Mouse (Mus musculus) liver, embryonic 11.5 days (tissue): ENCODE results near the gene Zzz3. TPM values are rescaled to one million over a fixed set of nuclear protein-coding genes. Genes with fewer than 3 reads are reported as not detected.

Experiments used
- ATAC-seq: fragments of 200-750 bp; cut with Nextera tagmentation; replicated peaks from 2 replicates; pipeline ENCODE4 v1.8.0; 2017; ENCODE audit warnings: moderate number of reproducible peaks, mild to moderate bottlenecking, moderate TSS enrichment, moderate library complexity; ENCODE audit not compliant: low FRiP score
- DNase-seq: peaks from one replicate; pipeline ENCODE4 v3.0.0-alpha.2; 2017; ENCODE audit warnings: low spot score
- H3K27ac ChIP-seq: fragments of 300-500 bp; sonication (generic); 2 replicates; pipeline ENCODE4 v1.5.1; 2014; ENCODE audit warnings: mild to moderate bottlenecking, low read depth, low read length, control low read depth
- H3K27me3 ChIP-seq: fragments of 300-500 bp; sonication (generic); replicated peaks from 2 replicates; pipeline ENCODE4 v1.6.1; 2014; ENCODE audit warnings: low read length, mixed read lengths; ENCODE audit not compliant: control insufficient read depth, insufficient read depth
- H3K36me3 ChIP-seq: fragments of 300-500 bp; sonication (generic); 2 replicates; pipeline ENCODE4 v1.6.1; 2014; ENCODE audit warnings: mild to moderate bottlenecking, low read length, moderate library complexity, mixed read lengths; ENCODE audit not compliant: control insufficient read depth, insufficient read depth
- H3K4me1 ChIP-seq: fragments of 300-500 bp; sonication (generic); replicated peaks from 2 replicates; pipeline ENCODE4 v1.6.1; 2014; ENCODE audit warnings: low read length, mixed read lengths; ENCODE audit not compliant: control insufficient read depth, insufficient read depth
- H3K4me2 ChIP-seq: fragments of 300-500 bp; sonication (generic); 2 replicates; pipeline ENCODE4 v1.6.1; 2014; ENCODE audit warnings: mild to moderate bottlenecking, control low read depth, moderate library complexity
- H3K4me3 ChIP-seq: fragments of 300-500 bp; sonication (generic); 2 replicates; pipeline ENCODE4 v1.5.1; 2014; ENCODE audit warnings: low read depth, low read length, control low read depth
- H3K9ac ChIP-seq: fragments of 300-500 bp; sonication (generic); 2 replicates; pipeline ENCODE4 v1.6.1; 2014; ENCODE audit warnings: low read depth, low read length, control low read depth
- H3K9me3 ChIP-seq: fragments of 300-500 bp; sonication (generic); 2 replicates; pipeline ENCODE4 v1.6.1; 2016; ENCODE audit warnings: low read length, inconsistent platforms, mixed read lengths; ENCODE audit not compliant: control insufficient read depth
- WGBS: fragments of 180-500 bp; shearing (Covaris S2); extraction: QIAGEN DNeasy Blood & Tissue Kit; methylation state at CpG from one replicate; pipeline ENCODE4 v1.1.7; 2014; 5-methylcytosine and 5-hydroxymethylcytosine counted together
- polyA plus RNA-seq: library from polyadenylated mRNA; unstranded; fragments of >200 nt; fragmentation: Nextera tagmentation; extraction: Ambion mirVana; gene quantifications from 2 replicates; pipeline ENCODE4 v1.2.1, GENCODE M21; 2014

The Zzz3 gene
- polyA plus RNA-seq, 1 experiment from 2014 or later = 45.7 TPM

GRCm38 (mm10) chr3:152474582-152475277, 79.5 kb downstream of the Zzz3 start:
- Histone ChIP-seq H3K4me2 (no peak overlapping the region), H3K4me3 (no peak overlapping the region), H3K36me3 (no peaks in the 10 kb centered on the region), H3K27me3 (no peaks in the 10 kb centered on the region), H3K4me1 (peaks cover 9% of the 10 kb centered on the region; the same call in 1 of the 2 replicates), H3K27ac (no peak overlapping the region), H3K9me3 (no peaks in the 10 kb centered on the region), H3K9ac (no peak overlapping the region)
- DNase-seq = peak; percentile 51
- no peak for ATAC-seq
- whole genome bisulfite sequencing = 57% methylated on average over 15 of the region's 15 CpGs

GRCm38 (mm10) chr3:152475278-152475669, 80.0 kb downstream of the Zzz3 start:
- Histone ChIP-seq H3K4me1 (peaks cover 9% of the 10 kb centered on the region; the same call in 1 of the 2 replicates), H3K9ac (no peak overlapping the region), H3K9me3 (no peaks in the 10 kb centered on the region), H3K4me2 (no peak overlapping the region), H3K27ac (no peak overlapping the region), H3K36me3 (no peaks in the 10 kb centered on the region), H3K27me3 (no peaks in the 10 kb centered on the region), H3K4me3 (no peak overlapping the region)
- WGBS = 88% methylated on average over 1 of the region's 1 CpGs
- DNase-seq (no peak), ATAC-seq (no peak)

- no peak for ATAC-seq
These were observed 80.6 kb downstream of the Zzz3 start for GRCm38 (mm10) chr3:152475894-152476293.

GRCm38 (mm10) chr3:152477796-152478527, 82.7 kb downstream of the Zzz3 start:
- H3K4me2 ChIP-seq = peak overlapping the region; percentile 93
- H3K27ac ChIP-seq = peak overlapping the region; percentile 20
- H3K4me3 ChIP-seq = peak overlapping the region; percentile 49
- H3K36me3 ChIP-seq = no peaks in the 10 kb centered on the region
- 3% methylated on average over 23 of the region's 23 CpGs for WGBS
- no peaks in the 10 kb centered on the region for H3K9me3 ChIP-seq
- peaks cover 9% of the 10 kb centered on the region; the same call in 1 of the 2 replicates for H3K4me1 ChIP-seq
- peak; percentile 80 for ATAC-seq
- no peaks in the 10 kb centered on the region for H3K27me3 ChIP-seq
- DNase-seq = peak; percentile 80
- H3K9ac ChIP-seq = peak overlapping the region; percentile 54

More at GRCm38 (mm10) chr3:152475894-152476293, 80.6 kb downstream of the Zzz3 start:
- no peak overlapping the region for H3K27ac ChIP-seq
- H3K9ac ChIP-seq = no peak overlapping the region
- WGBS = 85% methylated on average over 3 of the region's 3 CpGs
- H3K4me1 ChIP-seq = peaks cover 9% of the 10 kb centered on the region; the same call in 1 of the 2 replicates
- no peak overlapping the region for H3K4me2 ChIP-seq
- no peaks in the 10 kb centered on the region for H3K9me3 ChIP-seq
- no peak overlapping the region for H3K4me3 ChIP-seq
- DNase-seq = no peak
- H3K36me3 ChIP-seq = no peaks in the 10 kb centered on the region
- no peaks in the 10 kb centered on the region for H3K27me3 ChIP-seq

- H3K4me2 ChIP-seq = peak overlapping the region; percentile 93
- ATAC-seq (peak; percentile 82), DNase-seq (peak; percentile 62)
- H3K36me3 ChIP-seq = no peaks in the 10 kb centered on the region
- H3K4me1 ChIP-seq = peaks cover 9% of the 10 kb centered on the region; the same call in 1 of the 2 replicates
- no peaks in the 10 kb centered on the region for H3K27me3 ChIP-seq
- peak overlapping the region; percentile 49 for H3K4me3 ChIP-seq
- WGBS = 2% methylated on average over 13 of the region's 16 CpGs
- H3K9me3 ChIP-seq = no peaks in the 10 kb centered on the region
- peak overlapping the region; percentile 54 for H3K9ac ChIP-seq
- H3K27ac ChIP-seq = peak overlapping the region; percentile 20
These were observed 83.5 kb downstream of the Zzz3 start for GRCm38 (mm10) chr3:152478599-152479435.

GRCm38 (mm10) chr3:152480336-152480735, 85.1 kb downstream of the Zzz3 start:
- Histone ChIP-seq H3K27ac (no peak overlapping the region), H3K4me1 (peaks cover 6% of the 10 kb centered on the region; the same call in 1 of the 2 replicates), H3K36me3 (no peaks in the 10 kb centered on the region), H3K4me3 (no peak overlapping the region), H3K9me3 (no peaks in the 10 kb centered on the region), H3K4me2 (no peak overlapping the region), H3K27me3 (no peaks in the 10 kb centered on the region), H3K9ac (no peak overlapping the region)
- no peak for ATAC-seq
- 85% methylated on average over 6 of the region's 6 CpGs for WGBS
- no peak for DNase-seq

- DNase-seq (no peak), ATAC-seq (no peak)
- H3K4me3 ChIP-seq = no peak overlapping the region
- no peak overlapping the region for H3K9ac ChIP-seq
- H3K4me2 ChIP-seq = no peak overlapping the region
- H3K27ac ChIP-seq = no peak overlapping the region
- no peaks in the 10 kb centered on the region for H3K9me3 ChIP-seq
- H3K36me3 ChIP-seq = no peaks in the 10 kb centered on the region
- peaks cover 6% of the 10 kb centered on the region; the same call in 1 of the 2 replicates for H3K4me1 ChIP-seq
- WGBS = 81% methylated on average over 8 of the region's 8 CpGs
- no peaks in the 10 kb centered on the region for H3K27me3 ChIP-seq
These were observed 86.9 kb downstream of the Zzz3 start for GRCm38 (mm10) chr3:152482182-152482581.

- Histone ChIP-seq H3K27ac (no peak overlapping the region), H3K4me3 (no peak overlapping the region), H3K4me2 (no peak overlapping the region), H3K9ac (no peak overlapping the region), H3K4me1 (no peaks in the 10 kb centered on the region), H3K27me3 (no peaks in the 10 kb centered on the region), H3K36me3 (no peaks in the 10 kb centered on the region), H3K9me3 (no peaks in the 10 kb centered on the region)
- ATAC-seq (no peak), DNase-seq (no peak)
- WGBS = 54% methylated on average over 7 of the region's 7 CpGs
These were observed 88.5 kb downstream of the Zzz3 start for GRCm38 (mm10) chr3:152483800-152484199.
